Mouse (Mus musculus) Patski (cell line): ENCODE data around the gene Arhgef3. TPM values are rescaled to one million over a fixed set of nuclear protein-coding genes. Genes with fewer than 3 reads are reported as not detected.

Experiments
- ATAC-seq: fragments of 100-300 bp; one replicate; pipeline ENCODE4 v1.8.0; 2021
- CTCF ChIA-PET: fragments of 350-600 bp; sonication (Branson Sonifier 250); formaldehyde crosslinking; loops from one replicate; lab custom pipeline; 2022; ENCODE audit warnings: inconsistent platforms; lab: Charles Lee
- POLR2A ChIA-PET: fragments of 350-600 bp; sonication (Branson Sonifier 250); formaldehyde crosslinking; loops from one replicate; lab custom pipeline; 2022; ENCODE audit warnings: antibody characterized with exemption, inconsistent platforms; lab: Charles Lee
- DNase-seq: peaks from one replicate; pipeline ENCODE4 v3.0.0-alpha.2; 2011; ENCODE audit warnings: low read depth, low spot score
- H3K27me3 ChIP-seq: fragments of 371-371 bp; one replicate; pipeline ENCODE4 v1.5.1; 2021
- CTCF ChIP-seq: fragments of 100-300 bp; IDR thresholded peaks from one replicate; pipeline ENCODE4 v1.5.1; 2021
- in situ Hi-C: fragments of 300-500 bp; cut with MboI; formaldehyde crosslinking; loops from 3 replicates; pipeline ENCODE4 v1.11.1; 2018; ENCODE audit warnings: low pct_unique_long_range_greater_than_20kb, mixed read lengths
- polyA plus RNA-seq: library from polyadenylated mRNA; unstranded; gene quantifications from one replicate; pipeline ENCODE4 v1.2.3, GENCODE M21; 2021

Arhgef3 gene
- polyA plus RNA-seq, 1 experiment from 2014 or later: 3.4 TPM

DNA sequence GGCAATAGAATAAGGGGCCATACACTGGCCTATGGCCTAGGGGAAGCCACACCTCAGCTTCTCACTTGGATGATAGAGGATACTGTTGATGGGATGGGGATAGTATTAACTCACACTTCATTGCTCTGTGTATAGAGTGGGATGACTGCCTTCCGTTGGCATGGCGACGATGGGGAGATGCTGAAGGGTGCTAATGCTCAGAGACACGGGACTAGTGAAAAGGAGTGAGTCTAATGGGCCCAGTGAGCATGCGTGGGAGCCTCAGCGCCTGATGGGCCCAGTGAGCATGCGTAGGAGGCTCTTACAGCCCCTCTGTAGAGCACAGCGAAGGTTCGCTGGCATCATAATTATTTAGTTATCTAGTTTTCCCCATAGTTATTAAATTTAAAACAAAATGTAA lies 24.2 kb downstream of the Arhgef3 start:
- no peak for ATAC-seq
- no peaks in the 10 kb centered on the region for H3K27me3 ChIP-seq

DNA sequence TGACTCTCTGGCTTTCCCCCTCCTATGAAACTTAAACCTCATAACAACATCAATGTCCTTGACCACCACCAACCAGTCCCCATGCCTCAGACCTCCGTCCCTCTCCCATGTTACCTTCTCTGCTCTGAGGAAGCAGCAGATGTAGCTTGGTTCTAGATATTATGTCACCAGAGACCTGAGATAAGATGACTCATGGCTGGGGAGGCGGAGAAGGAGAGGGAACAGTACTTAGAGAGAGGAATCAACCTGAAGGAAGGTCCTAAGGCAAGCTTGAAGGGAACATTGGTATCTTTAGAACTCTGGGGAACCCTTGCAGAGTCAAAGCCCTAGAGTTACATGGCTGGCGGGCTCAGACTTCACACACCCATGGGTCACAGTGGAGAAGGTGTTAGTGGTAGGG lies 25.3 kb downstream of the Arhgef3 start:
- POLR2A ChIA-PET: no interaction called here
- CTCF ChIA-PET: interaction anchor here (1.2 kb wide), 2 partner anchors 14 to 27 kb away, joined by 3 read pairs; no protein-coding TSS in a partner anchor

More for the DNA sequence above, 24.2 kb downstream of the Arhgef3 start:
- in situ Hi-C loops: no loop called here
- TF ChIP-seq CTCF: no peak
- no peak for DNase-seq
- POLR2A ChIA-PET: no interaction called here
- CTCF ChIA-PET: interaction anchor here (1.2 kb wide), 2 partner anchors 13 to 26 kb away, joined by 3 read pairs; no protein-coding TSS in a partner anchor

DNA sequence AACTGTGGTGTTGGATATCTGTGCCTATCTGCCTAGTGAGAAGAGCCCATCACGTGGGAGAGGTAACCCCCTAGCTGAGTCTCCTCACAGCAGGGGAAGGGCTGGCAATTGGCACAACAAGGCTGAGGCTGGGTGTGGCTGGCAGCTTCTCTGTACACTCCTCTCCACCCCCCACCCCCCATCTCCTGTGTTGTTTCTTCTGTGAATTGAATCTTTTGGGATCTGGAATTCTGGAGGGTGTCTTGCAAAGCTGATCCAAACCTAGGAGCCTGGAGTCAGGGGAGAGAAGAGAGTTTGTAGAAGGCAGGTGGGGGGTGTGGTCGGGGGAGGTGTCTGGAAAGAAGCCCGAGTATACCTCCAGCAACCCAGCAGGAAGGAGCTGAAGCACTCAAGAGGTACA lies 26.8 kb downstream of the Arhgef3 start:
- ChIA-PET POLR2A (no interaction called here), CTCF (interaction anchor here (1.8 kb wide), 1 partner anchor 10 kb away, joined by 4 read pairs; no protein-coding TSS in a partner anchor)
- in situ Hi-C loops: no loop called here
- no peak for DNase-seq
- H3K27me3 ChIP-seq: no peaks in the 10 kb centered on the region
- ATAC-seq: no peak
- no peak for TF ChIP-seq CTCF

More for the DNA sequence above, 25.3 kb downstream of the Arhgef3 start:
- in situ Hi-C loops: no loop called here
- TF ChIP-seq CTCF: no peak
- ATAC-seq: no peak
- H3K27me3 ChIP-seq: no peaks in the 10 kb centered on the region
- no peak for DNase-seq

DNA sequence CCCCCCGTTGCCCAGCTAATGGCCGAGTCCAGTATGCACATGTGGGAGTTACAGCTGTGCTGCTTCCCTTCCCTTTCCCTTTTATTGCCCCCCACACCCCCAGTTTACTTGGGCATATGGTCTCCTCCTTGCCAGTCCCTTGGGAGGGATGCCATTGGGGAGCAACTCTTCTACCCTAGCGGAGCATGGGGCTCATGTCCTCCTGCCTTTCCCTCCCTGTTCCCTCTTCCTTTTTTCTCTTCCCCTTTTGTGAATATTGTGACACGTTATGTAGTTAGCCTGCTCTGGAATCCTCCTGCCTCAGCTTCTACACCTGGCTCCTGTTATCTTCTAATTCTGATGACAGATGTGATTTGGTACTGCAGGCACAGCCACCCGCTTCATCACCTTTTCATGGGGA lies 28.0 kb downstream of the Arhgef3 start:
- CTCF ChIA-PET: interaction anchor here (1.8 kb wide), 1 partner anchor 11 kb away, joined by 4 read pairs; no protein-coding TSS in a partner anchor
- in situ Hi-C loops: no loop called here
- POLR2A ChIA-PET: no interaction called here
- DNase-seq (no peak), ATAC-seq (no peak)
- no peaks in the 10 kb centered on the region for H3K27me3 ChIP-seq
- no peak for TF ChIP-seq CTCF

- ATAC-seq (peak; percentile 65), DNase-seq (no peak)
- ChIA-PET POLR2A (interaction anchor here (0.6 kb wide), 1 partner anchor 680 kb away, joined by 3 read pairs; no protein-coding TSS in a partner anchor), CTCF (interaction anchor here (1.3 kb wide), 1 partner anchor 38 kb away, joined by 5 read pairs; no protein-coding TSS in a partner anchor)
- in situ Hi-C loops: no loop called here
- H3K27me3 ChIP-seq: no peaks in the 10 kb centered on the region
- TF ChIP-seq CTCF: no peak
These were observed 30.7 kb downstream of the Arhgef3 start for GRCm38 (mm10) chr14:27145171-27146045.

DNA sequence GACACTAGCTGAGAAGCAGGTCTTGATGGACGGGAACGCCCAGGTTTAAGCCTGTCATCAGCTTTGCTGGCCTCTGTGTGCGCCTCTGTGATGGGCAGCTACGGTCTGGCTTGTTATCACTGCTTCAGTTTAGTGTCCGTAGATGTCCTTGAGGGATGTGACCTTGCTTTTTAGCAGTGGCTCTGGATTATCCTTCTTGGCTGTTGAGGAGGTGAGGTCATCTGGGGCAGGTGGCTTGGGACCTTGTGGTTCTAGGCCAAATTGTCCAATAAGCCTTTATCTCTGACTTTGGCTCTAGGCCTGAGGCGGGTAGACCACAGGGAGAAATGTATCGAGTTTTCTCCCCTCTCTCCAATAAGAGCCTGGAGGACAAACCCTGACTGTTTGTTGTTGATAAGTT lies 33.0 kb downstream of the Arhgef3 start:
- DNase-seq: no peak
- H3K27me3 ChIP-seq: no peaks in the 10 kb centered on the region
- ATAC-seq: no peak
- TF ChIP-seq CTCF: no peak
- in situ Hi-C loops: no loop called here
- CTCF ChIA-PET: no interaction called here
- POLR2A ChIA-PET: interaction anchor here (0.6 kb wide), 1 partner anchor 83 kb away, joined by 9 read pairs; no protein-coding TSS in a partner anchor

GRCm38 (mm10) chr14:27149401-27149800 lies 34.7 kb downstream of the Arhgef3 start:
- ChIA-PET CTCF (no interaction called here), POLR2A (no interaction called here)
- in situ Hi-C loops: no loop called here
- ATAC-seq (no peak), DNase-seq (no peak)
- no peak for TF ChIP-seq CTCF
- H3K27me3 ChIP-seq: no peaks in the 10 kb centered on the region

DNA sequence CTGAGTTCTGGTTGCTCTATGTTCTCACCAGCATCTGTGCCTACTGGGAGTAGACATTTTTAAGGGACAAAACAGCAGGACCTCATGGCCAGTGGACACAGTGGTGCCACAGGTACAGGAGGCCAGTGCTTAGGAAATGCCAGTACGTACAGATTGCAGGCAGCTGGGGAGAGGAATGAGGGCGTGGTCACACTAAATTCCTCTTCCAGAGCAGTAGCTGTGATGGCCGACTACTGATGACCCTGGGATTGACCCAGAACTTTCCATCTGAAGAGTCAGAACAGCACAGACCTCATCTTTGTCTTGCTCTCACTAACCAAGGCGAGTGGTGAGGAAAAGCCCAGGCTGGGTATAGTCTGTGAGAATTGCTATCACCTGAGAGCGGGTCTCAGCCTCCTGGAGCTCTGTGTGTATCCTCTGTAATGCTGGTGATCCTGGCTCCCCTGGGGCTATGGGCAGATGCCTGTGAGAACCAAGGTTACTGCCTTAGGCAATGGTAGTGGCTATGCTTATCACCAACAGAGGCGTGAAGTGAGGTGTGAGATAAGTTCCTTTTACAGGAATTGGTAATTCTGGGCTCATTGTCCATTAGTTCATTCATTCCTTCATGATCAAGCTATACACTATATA lies 35.4 kb downstream of the Arhgef3 start:
- in situ Hi-C loops: no loop called here
- DNase-seq (no peak), ATAC-seq (no peak)
- ChIA-PET CTCF (no interaction called here), POLR2A (no interaction called here)
- no peaks in the 10 kb centered on the region for H3K27me3 ChIP-seq
- no peak for TF ChIP-seq CTCF

- in situ Hi-C loops: no loop called here
- ATAC-seq: no peak
- POLR2A ChIA-PET: no interaction called here
- H3K27me3 ChIP-seq: no peaks in the 10 kb centered on the region
- no peak for TF ChIP-seq CTCF
- CTCF ChIA-PET: no interaction called here
- DNase-seq: no peak
These were observed 36.7 kb downstream of the Arhgef3 start for GRCm38 (mm10) chr14:27151432-27151831.

- ATAC-seq (no peak), DNase-seq (no peak)
- no peaks in the 10 kb centered on the region for H3K27me3 ChIP-seq
- ChIA-PET CTCF (interaction anchor here (1.3 to 1.7 kb wide), 2 partner anchors 18 to 29 kb away, joined by 3 to 4 read pairs; no protein-coding TSS in a partner anchor), POLR2A (interaction anchor here (1.3 kb wide), 1 partner anchor 9 kb away, joined by 5 read pairs; no protein-coding TSS in a partner anchor)
- in situ Hi-C loops: no loop called here
- no peak for TF ChIP-seq CTCF
These were observed 40.4 kb downstream of the Arhgef3 start for GRCm38 (mm10) chr14:27155088-27155487.
